Mouse (Mus musculus) CD4-positive, CD25-positive, alpha-beta regulatory T cell, adult 4 months (primary cell): ENCODE measurements around the gene Gsg1l. TPM values are rescaled to one million over a fixed set of nuclear protein-coding genes. Genes with fewer than 3 reads are reported as not detected.

Experiments used
- ATAC-seq: one replicate; pipeline ENCODE4 v1.8.0; 2017
- polyA plus RNA-seq, 2 experiments: library from polyadenylated mRNA; unstranded; fragments of 100-300 nt; shearing (Covaris generic); gene quantifications; one replicate each; pipeline ENCODE4 v1.2.1; 2017

Gene Gsg1l
- polyA plus RNA-seq, 2 experiments from 2014 or later, result not detected

GRCm38 (mm10) chr7:126080949-126081654, 1.1 kb downstream of the Gsg1l start:
- no peak for ATAC-seq

GRCm38 (mm10) chr7:126076935-126077334, 5.3 kb downstream of the Gsg1l start:
- ATAC-seq, result no peak

GRCm38 (mm10) chr7:126075058-126075457, 7.2 kb downstream of the Gsg1l start:
- ATAC-seq, result no peak

DNA sequence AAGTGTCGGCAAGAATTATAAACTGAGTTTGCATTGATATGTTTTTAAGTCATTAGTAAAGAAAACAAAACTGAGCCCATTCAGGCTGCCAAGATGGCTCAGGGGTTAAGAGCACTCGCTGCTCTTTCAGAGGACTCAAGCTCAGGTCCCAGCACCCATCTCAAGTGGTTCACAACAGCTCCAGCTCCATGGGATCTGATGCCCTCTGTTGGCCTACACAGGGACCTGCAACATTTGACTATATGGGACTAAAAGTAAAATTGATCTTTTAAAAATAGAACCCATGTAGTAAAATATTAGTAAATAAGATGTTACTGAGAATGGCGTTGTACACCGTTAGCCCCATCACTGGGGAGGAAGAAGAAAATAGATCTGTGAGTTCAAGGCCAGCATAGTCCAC, 11.9 kb downstream of the Gsg1l start:
- ATAC-seq, result no peak

DNA sequence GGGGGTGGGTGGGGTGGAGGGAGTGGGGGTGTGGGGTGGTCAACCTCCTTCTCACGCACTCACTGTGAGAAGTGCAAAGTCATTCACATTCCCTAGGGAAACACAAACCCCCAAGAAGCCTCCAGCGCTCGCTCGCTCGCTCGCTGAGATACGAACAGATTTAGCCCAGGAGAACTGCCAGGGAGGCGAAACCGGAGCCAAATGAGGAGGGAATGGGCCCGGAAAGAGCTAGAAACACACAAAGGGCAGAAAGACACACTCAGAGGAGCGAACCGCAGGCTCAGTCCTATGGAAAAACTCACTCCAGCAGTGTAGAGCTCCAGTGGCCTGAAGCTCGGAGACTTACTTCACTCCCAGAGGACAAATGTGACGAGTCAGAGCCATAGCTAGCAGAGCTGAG, 15.4 kb downstream of the Gsg1l start:
- no peak for ATAC-seq

DNA sequence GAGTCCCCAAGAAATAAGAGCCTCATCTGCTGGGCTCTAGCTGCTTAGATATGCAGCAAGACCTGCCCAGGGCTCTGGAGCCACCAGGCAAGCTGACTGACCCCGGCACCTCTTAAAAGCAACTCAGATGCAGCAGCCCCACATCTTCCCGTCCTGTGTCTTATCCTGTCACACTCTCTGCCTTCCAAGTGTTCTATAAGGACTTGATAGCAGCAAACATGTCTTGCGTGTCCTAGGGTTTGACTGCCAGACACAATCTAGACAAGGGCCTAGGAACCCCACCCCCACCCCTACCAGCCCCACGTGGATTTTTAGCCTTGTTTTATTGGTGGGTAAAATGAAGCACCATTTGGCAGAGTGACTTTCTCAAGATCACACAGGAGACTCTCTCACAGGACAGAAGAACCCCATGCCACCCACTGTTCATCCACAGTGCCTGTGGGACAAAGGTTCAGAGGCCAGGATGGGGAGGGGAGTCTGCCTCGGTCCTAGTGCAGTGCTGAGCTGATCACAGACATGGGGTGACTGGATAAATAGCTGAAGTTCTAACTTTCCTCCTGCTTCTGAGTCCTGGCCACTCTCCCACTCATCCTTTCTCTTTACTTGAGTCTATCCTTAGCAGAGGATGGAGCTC, 16.9 kb downstream of the Gsg1l start:
- ATAC-seq, result no peak

GRCm38 (mm10) chr7:126062228-126062627, 20.0 kb downstream of the Gsg1l start:
- no peak for ATAC-seq

DNA sequence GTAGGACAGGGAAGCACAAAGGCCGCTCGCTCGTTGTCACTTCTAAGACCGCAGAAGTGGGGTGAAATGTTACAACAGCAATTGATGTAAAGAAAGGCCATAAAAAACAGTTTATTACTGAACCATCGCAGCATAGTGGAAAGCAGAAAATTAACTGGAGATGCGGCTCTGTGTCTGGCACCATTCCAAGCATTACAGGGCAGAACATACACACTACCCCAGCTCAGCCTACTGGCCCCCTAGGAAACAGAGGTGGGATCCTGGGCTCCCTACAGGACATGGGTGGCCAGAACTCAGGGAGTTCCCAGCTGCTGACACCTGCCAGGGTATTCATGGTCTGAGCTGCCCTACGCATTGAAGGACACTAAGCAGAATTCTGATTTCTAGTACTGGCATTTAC, 23.3 kb downstream of the Gsg1l start:
- no peak for ATAC-seq

GRCm38 (mm10) chr7:126057332-126057914, 24.8 kb downstream of the Gsg1l start:
- ATAC-seq, result no peak

GRCm38 (mm10) chr7:126054574-126054973, 27.6 kb downstream of the Gsg1l start:
- ATAC-seq, result no peak

- no peak for ATAC-seq
Observed at GRCm38 (mm10) chr7:126053618-126054017, 28.6 kb downstream of the Gsg1l start.

GRCm38 (mm10) chr7:126051910-126052309, 30.3 kb downstream of the Gsg1l start:
- no peak for ATAC-seq

- ATAC-seq, result no peak
Observed at GRCm38 (mm10) chr7:126045077-126045476, 37.1 kb downstream of the Gsg1l start.

DNA sequence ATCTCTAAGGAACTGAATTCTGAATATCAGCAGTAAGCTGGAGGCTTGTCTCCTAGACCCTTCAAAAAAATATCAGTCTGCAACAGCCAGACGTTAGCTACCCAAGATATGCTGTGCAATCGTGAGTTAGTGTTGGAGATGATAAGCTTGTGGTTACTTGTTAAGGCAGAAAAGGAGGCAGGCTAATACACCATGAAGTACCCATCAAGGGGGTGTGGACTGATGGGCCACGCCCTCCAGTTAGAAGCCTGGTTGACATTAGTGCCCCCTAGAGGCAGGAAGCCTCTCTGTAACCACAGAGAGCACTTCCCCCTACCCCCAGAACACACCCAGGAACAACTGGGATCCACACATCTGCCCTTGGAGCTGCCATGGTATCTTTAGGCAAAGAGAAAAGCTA, 39.9 kb downstream of the Gsg1l start:
- ATAC-seq, result no peak

GRCm38 (mm10) chr7:126040794-126041526, 41.3 kb downstream of the Gsg1l start:
- ATAC-seq, result no peak

DNA sequence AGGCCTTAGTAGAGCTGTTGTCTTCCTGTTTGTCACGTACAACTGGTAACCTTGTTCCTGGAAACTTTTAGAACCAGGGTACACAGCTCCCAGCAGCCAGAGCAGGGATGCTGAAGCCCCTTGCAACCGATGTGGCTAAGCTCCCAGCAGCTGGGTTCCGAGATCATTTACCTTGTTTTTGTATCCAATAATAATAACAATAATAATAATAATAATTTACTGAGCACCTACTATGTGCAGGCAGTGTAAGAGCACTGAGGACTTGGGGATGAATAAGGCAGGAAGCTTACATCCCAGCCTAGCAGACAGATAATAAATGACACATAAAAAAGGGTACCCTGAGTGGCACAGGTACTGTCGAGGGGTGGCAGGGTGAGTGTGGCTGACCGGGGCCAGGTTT, 42.4 kb downstream of the Gsg1l start:
- ATAC-seq, result no peak

DNA sequence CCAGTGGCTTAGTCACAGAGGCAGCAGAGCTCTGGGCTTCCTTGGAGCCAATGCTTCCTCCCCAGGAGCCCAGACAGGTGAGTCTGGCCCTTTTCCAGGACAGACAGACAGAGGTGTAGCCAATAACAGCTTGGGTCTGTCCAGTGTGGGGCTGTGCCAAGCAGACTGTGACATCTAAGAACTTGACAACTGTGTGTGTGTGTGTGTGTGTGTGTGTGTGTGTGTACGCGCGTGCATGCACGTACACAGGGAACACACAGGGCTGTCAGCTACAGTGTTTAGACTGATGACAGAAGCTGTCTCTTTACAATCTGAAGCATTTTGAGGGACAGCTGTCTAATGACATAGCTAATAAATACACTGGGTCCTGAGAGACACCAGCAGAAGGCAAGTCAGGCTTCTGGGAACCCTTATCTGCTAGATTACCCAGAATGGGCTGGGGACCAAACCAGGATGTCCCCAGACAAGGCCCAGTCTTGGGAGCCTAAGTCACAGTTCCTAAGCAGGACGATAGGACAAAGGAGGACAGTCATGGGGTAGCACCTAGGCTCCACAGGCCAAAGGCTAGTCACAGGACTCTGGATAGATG, 42.9 kb downstream of the Gsg1l start:
- no peak for ATAC-seq

DNA sequence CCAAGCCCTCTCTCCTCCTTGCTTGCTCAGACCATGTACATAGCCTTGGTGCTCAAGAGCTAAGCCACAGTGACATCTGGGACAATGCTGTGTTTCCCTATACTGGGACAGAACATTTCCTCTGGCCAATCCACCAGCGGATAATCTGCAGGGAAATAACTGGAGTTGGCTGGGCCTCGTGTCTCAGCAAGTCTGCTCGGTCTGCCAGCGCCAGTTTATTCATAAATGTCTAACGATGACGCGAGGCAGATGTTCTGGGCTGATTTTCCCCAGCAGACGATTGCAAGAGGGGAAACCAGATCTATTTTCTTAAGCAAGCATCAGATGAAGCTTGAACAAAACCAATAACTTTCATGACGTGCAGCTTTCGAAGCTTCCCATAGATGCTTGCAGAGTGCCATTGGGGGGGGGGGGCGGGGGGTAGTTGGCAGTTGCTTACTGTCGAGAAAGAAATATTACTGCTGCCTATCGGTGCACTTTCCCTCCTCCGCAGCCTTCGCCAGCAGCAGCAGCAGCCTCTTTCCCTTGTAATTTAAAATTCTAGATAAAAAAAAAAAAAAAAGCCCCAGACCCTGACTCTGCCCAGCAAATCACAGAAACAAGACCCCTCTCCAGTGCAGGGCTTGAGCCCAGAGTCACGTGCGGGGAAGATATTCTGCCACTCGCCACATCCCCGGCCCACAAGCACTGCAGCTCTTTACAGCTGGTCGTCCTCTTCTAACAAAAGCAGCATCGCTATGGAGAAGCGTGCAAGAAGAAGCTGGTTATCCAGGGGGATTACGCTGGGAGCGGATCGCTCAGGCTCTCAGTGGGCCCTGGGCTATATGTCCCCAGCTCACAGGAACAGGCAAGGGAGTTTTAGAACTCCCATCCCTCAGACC, 43.6 kb downstream of the Gsg1l start:
- ATAC-seq, result no peak

- no peak for ATAC-seq
Observed at GRCm38 (mm10) chr7:126035332-126035731, 46.9 kb downstream of the Gsg1l start.

GRCm38 (mm10) chr7:126032776-126033209, 49.4 kb downstream of the Gsg1l start:
- no peak for ATAC-seq

DNA sequence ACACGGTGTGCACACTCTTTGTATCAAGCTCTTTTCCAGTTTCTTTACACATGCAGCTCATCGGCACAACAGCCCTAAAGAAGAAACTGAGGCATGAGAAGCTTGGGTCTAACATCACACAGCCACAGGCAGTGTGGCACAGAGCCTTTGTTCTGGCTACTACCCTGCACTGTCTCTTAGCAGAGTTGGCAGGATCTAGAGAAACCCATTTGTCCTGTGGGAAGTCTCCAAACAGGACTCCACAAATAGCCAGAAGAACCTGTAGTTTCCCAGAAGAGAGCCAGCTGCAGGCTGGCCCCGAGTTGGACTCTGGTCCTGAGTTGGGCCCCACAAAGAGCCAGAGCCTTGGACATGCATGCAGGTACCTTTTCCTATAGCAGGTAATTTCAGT, 49.9 kb downstream of the Gsg1l start:
- no peak for ATAC-seq
